Mouse (Mus musculus) heart, embryonic 16.5 days (tissue): ENCODE results near the gene Zfyve1. TPM values are rescaled to one million over a fixed set of nuclear protein-coding genes. Genes with fewer than 3 reads are reported as not detected.

Experiments used
- ATAC-seq: fragments of 200-750 bp; cut with Nextera tagmentation; replicated peaks from 2 replicates; pipeline ENCODE4 v1.8.0; 2017; ENCODE audit warnings: moderate number of reproducible peaks; ENCODE audit not compliant: insufficient read depth, low FRiP score; ENCODE audit errors: extremely low read depth
- H3K27ac ChIP-seq: fragments of 300-500 bp; sonication (generic); 2 replicates; pipeline ENCODE4 v1.5.1; 2014; ENCODE audit warnings: mild to moderate bottlenecking, low read length, control low read depth, moderate library complexity
- H3K27me3 ChIP-seq: fragments of 300-500 bp; sonication (generic); 2 replicates; pipeline ENCODE4 v1.6.1; 2014; ENCODE audit warnings: low read length, mixed read lengths; ENCODE audit not compliant: control insufficient read depth, insufficient read depth
- H3K36me3 ChIP-seq: fragments of 300-500 bp; sonication (generic); 2 replicates; pipeline ENCODE4 v1.6.1; 2014; ENCODE audit not compliant: control insufficient read depth, insufficient read depth
- H3K4me1 ChIP-seq: fragments of 300-500 bp; sonication (generic); 2 replicates; pipeline ENCODE4 v1.6.1; 2014; ENCODE audit warnings: low read length, mixed read lengths; ENCODE audit not compliant: control insufficient read depth, insufficient read depth
- H3K4me2 ChIP-seq: fragments of 300-500 bp; sonication (generic); 2 replicates; pipeline ENCODE4 v1.6.1; 2014; ENCODE audit warnings: low read depth, mild to moderate bottlenecking, control low read depth, low read length
- H3K4me3 ChIP-seq: fragments of 300-500 bp; sonication (generic); 2 replicates; pipeline ENCODE4 v1.5.1; 2014; ENCODE audit warnings: mild to moderate bottlenecking, control low read depth, low read length
- H3K9ac ChIP-seq: fragments of 300-500 bp; sonication (generic); 2 replicates; pipeline ENCODE4 v1.6.1; 2014; ENCODE audit warnings: low read length, control low read depth
- H3K9me3 ChIP-seq: fragments of 300-500 bp; sonication (generic); replicated peaks from 2 replicates; pipeline ENCODE4 v1.6.1; 2016; ENCODE audit warnings: low read length; ENCODE audit not compliant: control insufficient read depth
- WGBS: fragments of 180-500 bp; shearing (Covaris S2); extraction: QIAGEN DNeasy Blood & Tissue Kit; methylation state at CpG from one replicate; pipeline ENCODE4 v1.1.7; 2014; 5-methylcytosine and 5-hydroxymethylcytosine counted together
- polyA plus RNA-seq: library from polyadenylated mRNA; unstranded; fragments of >200 nt; fragmentation: Nextera tagmentation; extraction: Ambion mirVana; gene quantifications from 2 replicates; pipeline ENCODE4 v1.2.1, GENCODE M21; 2015

Zfyve1 gene
- polyA plus RNA-seq, 1 experiment from 2014 or later = 15.7 TPM

DNA sequence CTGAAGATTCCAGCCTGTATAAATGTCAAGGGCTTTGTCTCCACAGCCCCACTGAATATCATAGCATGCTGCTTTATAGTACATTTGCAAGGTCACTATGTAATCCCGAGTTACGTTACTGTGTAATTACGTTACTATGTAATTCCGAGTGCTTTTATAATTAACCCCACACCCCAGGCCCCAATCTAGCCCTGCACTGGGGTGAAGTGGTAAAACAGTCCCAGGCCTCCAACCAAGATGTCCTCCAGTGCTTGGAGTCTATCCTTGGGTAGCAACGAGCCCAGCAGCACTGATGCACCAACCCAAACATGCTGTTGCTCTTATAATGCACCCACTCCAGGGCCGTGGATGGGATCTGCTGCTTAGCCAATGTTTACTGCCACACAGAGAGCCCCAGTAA, 74.0 kb downstream of the Zfyve1 start:
- Histone ChIP-seq H3K4me1 (peaks cover 35% of the 10 kb centered on the region), H3K27ac (no peak overlapping the region), H3K36me3 (peaks cover 3% of the 10 kb centered on the region; the same call in 1 of the 2 replicates), H3K4me3 (no peak overlapping the region), H3K9ac (no peak overlapping the region), H3K4me2 (no peak overlapping the region), H3K9me3 (no peaks in the 10 kb centered on the region), H3K27me3 (no peaks in the 10 kb centered on the region)
- no peak for ATAC-seq
- 90% methylated on average over 6 of the region's 6 CpGs for WGBS

GRCm38 (mm10) chr12:83521083-83521482, 75.9 kb downstream of the Zfyve1 start:
- H3K27me3 ChIP-seq = no peaks in the 10 kb centered on the region
- ATAC-seq = no peak
- H3K36me3 ChIP-seq = no peaks in the 10 kb centered on the region
- H3K9ac ChIP-seq = peak overlapping the region; percentile 81
- H3K4me1 ChIP-seq = peaks cover 31% of the 10 kb centered on the region
- 36% methylated on average over 8 of the region's 8 CpGs for WGBS
- peak overlapping the region; percentile 73; the same call in 1 of the 2 replicates for H3K27ac ChIP-seq
- H3K9me3 ChIP-seq = no peaks in the 10 kb centered on the region
- H3K4me2 ChIP-seq = peak overlapping the region; percentile 73
- H3K4me3 ChIP-seq = peak overlapping the region; percentile 90

DNA sequence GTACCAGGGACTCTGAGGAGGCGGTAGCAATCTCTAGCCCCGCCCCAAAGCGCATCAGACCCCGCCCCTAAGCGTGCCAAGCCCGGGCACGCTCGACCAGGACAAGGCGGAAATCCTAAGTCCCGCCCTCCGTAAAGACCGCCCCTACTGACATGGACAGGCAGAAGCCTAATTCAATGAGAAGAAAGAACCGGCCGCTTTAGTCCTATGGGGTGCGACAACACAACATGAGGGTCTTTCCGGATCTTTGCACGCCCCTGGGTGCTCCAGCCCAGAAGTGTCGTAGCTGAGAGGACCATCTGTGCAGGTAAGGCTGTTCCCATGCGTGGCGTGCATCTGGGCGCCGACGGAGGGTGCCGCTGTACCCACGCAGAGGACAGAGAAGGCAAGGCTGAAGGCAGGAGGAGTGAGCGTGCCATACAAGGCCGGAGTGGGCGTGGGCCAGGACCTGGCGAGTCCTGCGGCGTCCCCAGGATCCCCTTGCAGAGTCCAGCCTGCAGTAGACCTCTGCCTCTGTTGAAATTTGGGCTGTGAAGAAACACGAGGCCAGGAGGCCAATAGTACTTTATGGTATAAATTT, 76.6 kb downstream of the Zfyve1 start, which contains the start of gene Dcaf4:
TSS of gene Dcaf4 (plus strand) at position 156 of the 580 bp plus-strand sequence.
- H3K27me3 ChIP-seq = no peaks in the 10 kb centered on the region
- peak within 1 kb of the TSS; percentile 81 for H3K9ac ChIP-seq
- peak within 1 kb of the TSS; percentile 73 for H3K4me2 ChIP-seq
- peaks cover 28% of the 10 kb centered on the region for H3K4me1 ChIP-seq
- H3K36me3 ChIP-seq = no peaks in the 10 kb centered on the region
- under 1% methylated on average over 32 of the region's 32 CpGs for WGBS
- peak within 1 kb of the TSS; percentile 73 for H3K27ac ChIP-seq
- H3K9me3 ChIP-seq = no peaks in the 10 kb centered on the region
- ATAC-seq = peak; percentile 99
- H3K4me3 ChIP-seq = peak within 1 kb of the TSS; percentile 90

DNA sequence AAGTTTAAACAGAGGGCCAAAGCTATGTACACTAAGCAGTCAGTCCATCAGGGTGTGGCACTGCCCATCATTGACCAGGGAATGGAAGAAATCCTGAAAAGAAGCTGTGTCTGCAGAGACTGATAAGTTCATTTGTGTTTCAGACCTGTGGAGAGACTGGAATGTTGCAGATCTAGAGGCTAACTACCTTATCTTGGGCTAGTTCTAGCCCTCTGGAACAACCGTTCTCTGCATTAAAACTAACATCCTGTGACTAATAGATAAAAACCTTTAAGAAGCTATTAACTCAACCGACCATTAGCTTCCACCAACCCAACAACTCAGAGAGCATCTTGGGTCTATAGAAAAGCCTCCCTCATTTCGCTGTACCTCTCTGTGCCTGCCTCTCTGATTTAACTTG, 79.4 kb downstream of the Zfyve1 start:
- no peaks in the 10 kb centered on the region for H3K27me3 ChIP-seq
- no peak overlapping the region for H3K27ac ChIP-seq
- H3K9me3 ChIP-seq = no peaks in the 10 kb centered on the region
- no peak overlapping the region for H3K4me3 ChIP-seq
- WGBS = 62% methylated on average over 3 of the region's 3 CpGs
- H3K9ac ChIP-seq = no peak overlapping the region
- H3K36me3 ChIP-seq = no peaks in the 10 kb centered on the region
- peaks cover 12% of the 10 kb centered on the region for H3K4me1 ChIP-seq
- H3K4me2 ChIP-seq = no peak overlapping the region
- ATAC-seq = no peak

DNA sequence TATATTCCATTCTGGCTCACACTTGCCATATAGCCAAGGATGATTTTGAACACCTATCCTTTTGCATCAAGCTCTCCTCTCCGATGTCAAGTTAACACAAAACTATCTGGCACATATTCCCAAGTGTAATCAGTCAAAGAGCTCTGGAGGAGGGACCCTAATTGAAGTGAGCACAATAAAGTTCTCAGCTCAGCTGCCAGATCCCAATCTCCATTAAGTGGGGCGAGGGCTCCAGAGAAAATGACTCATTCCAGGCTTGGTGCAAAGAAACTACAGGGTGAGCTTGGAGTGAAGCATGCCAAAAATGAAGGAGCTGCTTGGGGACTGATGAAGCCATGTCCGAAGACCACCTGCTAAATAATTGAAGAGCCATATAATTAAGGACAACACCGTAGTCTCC, 82.8 kb downstream of the Zfyve1 start:
- no peaks in the 10 kb centered on the region for H3K36me3 ChIP-seq
- no peak overlapping the region for H3K9ac ChIP-seq
- H3K9me3 ChIP-seq = no peaks in the 10 kb centered on the region
- no peak overlapping the region for H3K4me3 ChIP-seq
- no peak overlapping the region for H3K27ac ChIP-seq
- H3K27me3 ChIP-seq = no peaks in the 10 kb centered on the region
- no peak for ATAC-seq
- H3K4me1 ChIP-seq = no peaks in the 10 kb centered on the region
- H3K4me2 ChIP-seq = no peak overlapping the region
- 66% methylated on average over 4 of the region's 4 CpGs for WGBS

DNA sequence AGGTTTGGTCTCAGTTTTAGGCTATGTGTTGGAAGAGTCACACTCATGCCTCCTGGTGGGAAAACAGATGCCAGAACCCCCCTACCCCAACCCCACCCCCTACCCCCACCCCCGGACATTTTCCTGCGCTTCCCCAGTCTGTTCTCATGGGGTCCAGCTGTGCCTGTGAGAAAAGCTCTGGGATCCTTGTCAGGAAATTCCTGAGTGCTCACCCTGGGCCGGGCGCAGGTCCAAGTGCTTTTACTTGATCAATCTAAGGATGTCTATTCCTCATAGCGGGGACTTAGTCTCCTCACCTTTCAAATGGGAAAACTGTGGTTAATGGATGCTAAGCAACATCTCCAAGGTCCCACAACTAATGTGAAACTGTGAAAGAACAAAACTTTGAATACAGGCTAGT, 83.8 kb downstream of the Zfyve1 start:
- Histone ChIP-seq H3K9ac (no peak overlapping the region), H3K27me3 (no peaks in the 10 kb centered on the region), H3K4me1 (no peaks in the 10 kb centered on the region), H3K4me3 (no peak overlapping the region), H3K27ac (no peak overlapping the region), H3K4me2 (no peak overlapping the region), H3K36me3 (no peaks in the 10 kb centered on the region), H3K9me3 (no peaks in the 10 kb centered on the region)
- WGBS = 15% methylated on average over 5 of the region's 5 CpGs
- ATAC-seq = no peak

GRCm38 (mm10) chr12:83512783-83513182, 84.2 kb downstream of the Zfyve1 start:
- Histone ChIP-seq H3K4me1 (no peaks in the 10 kb centered on the region), H3K27me3 (no peaks in the 10 kb centered on the region), H3K4me3 (no peak overlapping the region), H3K27ac (no peak overlapping the region), H3K9me3 (no peaks in the 10 kb centered on the region), H3K4me2 (no peak overlapping the region), H3K9ac (no peak overlapping the region), H3K36me3 (no peaks in the 10 kb centered on the region)
- WGBS = 28% methylated on average over 4 of the region's 4 CpGs
- ATAC-seq = no peak

GRCm38 (mm10) chr12:83510586-83510985, 86.4 kb downstream of the Zfyve1 start:
- no peak for ATAC-seq
- H3K27me3 ChIP-seq = no peaks in the 10 kb centered on the region
- H3K36me3 ChIP-seq = no peaks in the 10 kb centered on the region
- no peak overlapping the region for H3K9ac ChIP-seq
- WGBS = 74% methylated on average over 5 of the region's 5 CpGs
- no peaks in the 10 kb centered on the region for H3K4me1 ChIP-seq
- no peak overlapping the region for H3K4me2 ChIP-seq
- H3K27ac ChIP-seq = no peak overlapping the region
- no peaks in the 10 kb centered on the region for H3K9me3 ChIP-seq
- H3K4me3 ChIP-seq = no peak overlapping the region

DNA sequence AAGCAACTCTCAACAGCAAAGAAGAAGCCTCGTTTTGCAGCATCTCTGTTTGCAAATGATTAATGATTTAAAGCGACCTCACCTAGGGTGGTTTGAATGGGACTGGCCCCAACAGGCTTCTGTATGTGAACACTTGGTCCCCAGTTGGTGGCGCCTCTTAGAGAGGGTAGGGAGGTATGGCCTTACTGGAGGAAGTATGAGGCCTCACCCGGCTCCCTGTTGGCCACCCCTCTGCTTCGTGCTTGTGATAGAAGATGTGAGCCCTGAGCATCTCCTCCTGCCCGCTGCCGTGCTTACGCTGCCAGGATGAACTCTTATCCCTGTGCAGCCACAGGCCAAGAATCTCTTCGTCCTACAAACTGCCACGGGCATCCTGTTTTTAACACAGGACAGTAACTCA, 90.5 kb downstream of the Zfyve1 start:
- no peak overlapping the region for H3K4me2 ChIP-seq
- no peaks in the 10 kb centered on the region for H3K27me3 ChIP-seq
- WGBS = 78% methylated on average over 10 of the region's 10 CpGs
- no peak overlapping the region for H3K27ac ChIP-seq
- no peak for ATAC-seq
- H3K36me3 ChIP-seq = no peaks in the 10 kb centered on the region
- no peak overlapping the region for H3K9ac ChIP-seq
- H3K9me3 ChIP-seq = no peaks in the 10 kb centered on the region
- no peak overlapping the region for H3K4me3 ChIP-seq
- H3K4me1 ChIP-seq = no peaks in the 10 kb centered on the region
